Mouse (Mus musculus) thymus, postnatal 0 days (tissue): ENCODE measurements at regions not wholly inside any gene's neighbourhood (a gene's known extent, or its start where the extent isn't known, plus 50 kb on each side); places are given as distances from the start of the nearest gene placed in this dataset.

Experiments used
- DNase-seq: peaks from one replicate; pipeline ENCODE4 v3.0.0-alpha.2; 2015; ENCODE audit warnings: low spot score

DNA sequence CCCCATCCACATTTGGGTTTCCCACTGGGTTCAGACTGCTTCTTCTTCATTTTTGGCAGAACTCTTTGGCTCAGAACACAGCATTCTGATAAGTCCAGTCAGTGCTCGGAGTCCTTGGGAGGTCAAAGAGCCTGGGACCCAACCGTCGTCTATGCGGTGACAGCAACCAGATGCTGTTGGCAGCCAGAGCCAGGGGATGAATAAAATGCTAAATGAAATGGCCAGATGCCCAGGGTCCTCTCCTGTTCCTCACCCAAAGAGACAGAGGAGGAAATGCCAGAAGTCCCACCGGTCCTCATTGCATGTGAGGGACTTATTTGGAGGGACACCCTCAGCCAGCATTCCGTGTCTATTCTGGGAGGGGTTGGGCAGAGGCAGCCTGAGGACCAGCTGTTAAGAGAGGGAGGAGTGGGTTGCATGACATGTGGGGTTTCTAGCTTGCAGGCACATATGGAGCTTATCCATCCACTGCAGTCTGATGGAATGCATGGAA is 801.2 kb upstream of the Lrrc6 start:
- DNase-seq, result no peak

DNA sequence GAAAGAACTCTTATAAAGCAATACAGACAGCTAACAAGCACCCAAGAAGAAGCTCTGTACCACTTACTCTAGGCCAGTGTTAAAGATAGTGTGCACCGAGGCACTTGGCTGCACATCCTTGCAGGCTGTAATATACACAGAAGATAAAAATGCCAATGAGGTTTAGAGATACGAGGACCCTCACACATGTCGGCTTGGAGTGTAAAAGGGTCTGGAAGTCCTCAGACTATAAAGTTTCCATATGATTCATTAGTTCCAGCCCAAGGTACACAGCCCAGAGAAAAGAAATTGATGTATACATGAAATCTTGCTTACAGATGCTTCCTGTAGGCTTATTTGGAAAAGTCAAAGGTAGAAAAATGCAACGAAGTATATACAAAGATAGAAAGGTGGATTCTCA is 800.3 kb upstream of the Lrrc6 start:
- no peak for DNase-seq

DNA sequence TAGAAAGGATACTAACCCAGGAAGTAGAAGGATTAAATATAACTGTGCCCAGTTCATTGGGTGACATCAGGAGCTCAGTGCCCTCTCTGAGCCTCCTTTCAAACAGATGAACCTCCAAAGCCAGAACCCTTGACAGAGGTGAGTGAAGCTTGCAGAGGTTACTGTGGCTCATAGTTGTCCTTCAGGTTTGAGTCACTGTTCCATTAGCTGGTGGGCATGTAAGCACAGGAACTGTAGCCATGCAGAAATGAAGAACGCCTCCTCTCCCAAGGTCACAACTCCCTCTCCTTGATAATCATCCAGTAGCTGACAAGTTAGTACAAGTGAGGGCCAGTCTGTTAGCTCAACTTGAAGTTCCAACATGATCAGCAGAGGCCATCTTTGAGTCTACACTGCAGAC is 794.1 kb upstream of the Lrrc6 start:
- no peak for DNase-seq

DNA sequence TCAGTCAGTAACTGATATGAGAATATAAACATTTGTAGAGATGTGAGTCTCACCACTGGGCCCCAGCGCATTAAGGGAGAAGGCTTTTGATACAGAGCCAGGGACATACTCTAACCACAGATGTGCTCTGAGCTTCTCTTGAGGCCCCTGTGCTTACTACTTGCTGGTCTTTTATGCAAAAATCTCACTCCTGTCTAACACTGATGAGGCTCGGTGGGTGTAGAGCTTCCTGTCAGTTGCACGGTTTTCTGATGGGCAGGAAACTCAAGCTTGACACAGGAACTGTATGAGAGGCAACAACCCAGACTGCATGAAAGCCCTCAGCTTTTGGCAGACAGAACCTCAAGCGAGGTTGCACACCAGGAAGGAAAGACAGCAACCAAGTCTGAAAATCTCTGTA is 789.0 kb upstream of the Lrrc6 start:
- peak; percentile 89 for DNase-seq

DNA sequence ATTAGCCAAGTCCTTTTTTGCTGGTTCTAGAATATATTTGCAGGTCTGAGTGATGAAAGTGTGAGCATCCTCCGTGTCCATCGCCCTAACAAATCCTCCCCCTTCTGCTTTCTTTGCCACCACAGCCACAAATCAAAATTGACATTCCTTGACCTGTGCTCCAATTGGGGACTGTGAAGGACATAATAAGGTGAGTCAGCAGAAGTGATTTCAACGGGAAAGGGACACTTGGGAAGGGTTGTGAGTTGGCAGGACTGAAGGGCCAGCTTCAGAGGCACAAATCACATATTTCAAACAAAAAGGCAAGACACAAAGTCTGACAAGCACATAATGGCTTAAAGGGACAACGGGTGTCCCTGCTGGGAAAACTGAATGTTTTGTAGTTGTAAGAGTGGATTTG is 784.2 kb upstream of the Lrrc6 start:
- DNase-seq, result no peak

DNA sequence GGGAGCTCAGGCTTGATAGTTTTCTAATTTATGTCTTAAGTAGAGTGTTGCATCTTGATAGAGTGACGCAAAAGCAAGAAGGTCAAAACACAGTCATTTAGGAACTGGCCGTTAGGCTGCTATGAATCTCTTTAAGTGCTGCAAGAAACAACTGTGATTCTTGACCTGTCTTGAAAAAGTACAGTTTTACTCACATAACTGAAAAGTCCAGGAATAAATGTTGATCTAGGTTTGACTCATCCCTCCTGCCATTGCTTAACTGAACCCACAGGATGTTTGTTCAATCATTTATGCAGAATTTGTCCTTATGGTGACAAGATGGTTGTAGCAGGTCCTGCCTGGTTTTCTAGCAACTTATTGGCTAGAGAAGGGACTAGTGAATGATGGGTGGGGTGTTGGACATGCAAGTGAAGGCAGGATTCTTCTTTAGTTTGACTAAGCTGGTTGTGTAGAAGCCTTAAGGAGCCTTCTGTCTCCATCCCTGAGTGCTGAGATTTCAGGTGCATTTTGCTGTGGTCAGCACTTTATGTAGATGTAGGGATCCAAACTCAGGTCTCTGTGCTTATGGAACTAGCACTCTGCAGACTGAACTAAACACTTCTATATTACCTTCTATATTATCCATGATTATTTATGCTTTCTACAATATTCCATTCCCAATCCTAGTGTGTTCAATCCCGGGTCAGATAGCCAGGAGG is 782.7 kb upstream of the Lrrc6 start:
- DNase-seq, result no peak

DNA sequence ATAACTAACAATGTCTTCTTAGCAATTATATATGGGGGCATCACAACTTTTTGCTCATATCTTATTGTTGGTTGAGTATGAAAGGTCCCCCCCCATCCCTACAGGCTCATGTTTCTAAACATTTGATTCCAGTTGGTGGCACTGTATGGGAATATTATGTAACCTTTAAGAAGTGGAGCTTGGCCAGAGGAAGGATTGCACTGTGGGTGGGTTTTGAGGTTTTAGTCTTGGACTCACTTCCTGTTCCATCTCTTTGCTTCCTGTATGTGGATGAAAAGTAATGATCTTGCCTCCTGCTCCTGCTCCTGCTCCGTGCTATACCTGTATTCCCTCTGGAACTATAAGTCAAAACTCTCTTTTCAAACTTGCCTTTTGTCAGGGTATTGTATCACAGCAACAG is 778.2 kb upstream of the Lrrc6 start:
- no peak for DNase-seq

DNA sequence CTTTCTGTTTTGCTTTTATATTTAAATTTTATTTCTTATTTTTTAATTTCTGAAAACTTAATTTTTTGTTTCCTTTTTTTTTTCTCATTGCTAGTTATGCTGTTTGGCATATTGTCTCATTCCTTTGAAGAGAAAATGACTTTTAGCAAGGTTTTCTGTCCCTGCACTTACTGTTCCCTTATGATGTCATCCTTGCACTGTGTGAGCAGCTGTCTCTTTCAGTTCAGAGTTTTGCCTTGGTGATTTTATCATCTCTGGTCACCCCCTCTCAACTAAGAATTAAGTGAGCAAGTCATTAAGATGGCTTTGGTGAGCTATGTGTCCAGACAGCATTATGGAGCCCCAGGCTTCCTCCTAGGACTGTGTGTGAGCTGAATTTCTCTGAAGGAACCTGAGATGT is 774.3 kb upstream of the Lrrc6 start:
- no peak for DNase-seq

DNA sequence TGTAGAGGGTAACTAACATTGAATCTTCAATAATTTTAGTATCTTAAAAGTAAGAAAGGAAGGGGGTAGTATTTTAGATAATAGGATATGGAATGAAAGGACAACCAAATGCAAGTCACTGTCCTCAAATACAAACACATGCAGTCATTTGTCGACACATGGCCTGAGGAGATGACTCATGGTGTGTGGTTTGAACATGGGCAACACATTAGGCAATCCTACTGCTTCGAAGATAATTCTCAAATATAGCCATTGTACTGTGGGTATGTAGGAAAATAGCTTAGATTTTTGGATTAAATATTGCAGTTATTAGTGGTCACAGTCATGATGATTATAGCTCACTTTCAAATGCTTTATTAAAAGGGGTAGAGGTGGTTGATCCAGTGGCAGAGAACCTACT is 771.7 kb upstream of the Lrrc6 start:
- DNase-seq, result no peak

DNA sequence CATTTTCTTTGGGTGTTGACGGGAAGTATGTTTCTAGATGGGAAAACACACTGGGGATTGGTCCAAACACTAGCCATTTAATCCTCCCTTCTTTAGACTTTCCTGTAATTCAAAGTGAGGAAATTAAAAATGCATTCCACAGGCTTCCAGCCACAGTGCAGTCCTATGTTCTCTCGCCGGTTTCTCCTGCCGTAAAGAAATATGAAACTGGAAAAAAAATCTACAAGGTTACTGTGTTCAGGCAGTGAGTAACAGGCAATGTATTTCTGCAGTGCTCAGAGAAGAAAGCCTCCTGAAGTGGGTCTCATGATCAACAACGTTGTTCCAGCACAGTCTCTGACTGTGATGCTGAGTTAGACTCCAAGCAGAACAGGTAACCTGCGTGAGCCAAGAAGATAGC is 763.0 kb upstream of the Lrrc6 start:
- no peak for DNase-seq

DNA sequence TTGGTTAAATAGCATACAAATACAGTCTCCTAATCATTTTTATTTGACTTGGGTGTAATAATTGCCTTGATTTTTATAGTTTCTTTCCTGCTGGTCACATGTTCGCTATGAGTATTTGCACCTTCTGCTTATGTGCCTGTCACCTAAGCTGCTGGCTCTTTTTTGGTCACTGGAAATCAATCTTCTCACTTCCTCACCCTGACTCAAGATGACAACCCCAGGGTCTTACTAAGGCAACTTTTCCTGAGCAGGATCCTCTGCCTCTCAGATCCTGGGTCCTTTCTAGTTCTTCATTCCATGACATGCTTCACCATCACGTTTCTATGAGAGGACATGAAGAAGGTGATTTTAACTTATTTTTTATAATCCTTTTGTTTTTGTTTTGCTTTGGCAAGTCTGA is 762.6 kb upstream of the Lrrc6 start:
- no peak for DNase-seq

DNA sequence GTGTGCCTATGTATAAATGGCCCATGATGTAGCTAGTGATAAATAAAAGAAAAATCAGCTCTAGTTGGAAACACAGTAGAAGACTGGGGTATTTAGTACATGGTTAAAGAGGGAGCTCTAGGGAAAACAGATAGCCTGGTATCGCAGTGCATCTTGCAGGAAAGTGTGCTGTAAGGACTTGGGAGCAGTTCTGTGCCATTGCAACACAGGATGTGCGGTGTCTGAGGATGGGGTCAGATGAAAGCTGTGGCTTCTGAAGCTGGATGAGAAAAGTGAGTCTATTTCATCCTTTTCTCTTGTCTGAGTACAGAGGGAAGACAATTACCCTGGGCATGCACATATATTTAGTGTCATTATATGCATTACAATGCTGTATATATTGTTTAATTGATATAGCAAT is 761.6 kb upstream of the Lrrc6 start:
- DNase-seq, result no peak

DNA sequence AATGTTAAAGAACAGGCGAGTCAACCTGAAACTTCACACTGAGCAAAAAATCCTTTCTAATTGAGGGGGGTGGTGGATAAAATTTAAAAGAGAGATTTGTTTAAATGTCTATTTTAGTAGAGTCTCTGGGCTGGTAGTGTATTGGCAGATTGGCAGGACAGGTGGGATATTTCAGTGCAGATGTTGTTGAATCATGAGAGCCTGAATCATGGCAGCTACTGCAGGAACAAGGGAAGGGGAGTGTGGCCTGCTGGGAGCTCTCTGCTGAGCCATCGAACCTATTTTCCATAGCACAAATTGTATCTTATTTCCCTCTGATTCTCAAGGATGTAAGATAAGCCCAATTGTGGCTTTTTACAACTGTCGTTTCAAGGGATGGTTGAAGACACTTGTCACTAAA is 760.0 kb upstream of the Lrrc6 start:
- DNase-seq, result no peak

DNA sequence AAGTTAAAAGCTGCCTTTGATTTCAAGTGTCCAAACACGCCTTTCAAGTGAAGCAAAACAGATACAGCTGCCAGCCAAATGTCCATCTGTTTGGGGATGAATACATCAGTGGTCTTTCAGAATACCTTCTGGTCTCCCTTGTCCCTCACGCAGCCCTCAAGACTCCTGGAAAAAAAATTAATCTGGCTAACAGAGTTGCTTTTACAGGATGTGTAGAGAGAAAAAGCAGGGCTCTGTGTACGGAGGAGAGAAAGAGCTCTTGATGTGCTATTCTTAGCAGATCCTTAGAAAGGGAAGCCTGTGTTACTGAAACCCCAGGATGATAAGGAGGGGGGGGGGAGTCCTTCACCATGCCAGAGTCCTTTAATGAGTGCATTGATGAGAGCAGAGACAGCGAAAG is 748.4 kb upstream of the Lrrc6 start:
- DNase-seq, result no peak

DNA sequence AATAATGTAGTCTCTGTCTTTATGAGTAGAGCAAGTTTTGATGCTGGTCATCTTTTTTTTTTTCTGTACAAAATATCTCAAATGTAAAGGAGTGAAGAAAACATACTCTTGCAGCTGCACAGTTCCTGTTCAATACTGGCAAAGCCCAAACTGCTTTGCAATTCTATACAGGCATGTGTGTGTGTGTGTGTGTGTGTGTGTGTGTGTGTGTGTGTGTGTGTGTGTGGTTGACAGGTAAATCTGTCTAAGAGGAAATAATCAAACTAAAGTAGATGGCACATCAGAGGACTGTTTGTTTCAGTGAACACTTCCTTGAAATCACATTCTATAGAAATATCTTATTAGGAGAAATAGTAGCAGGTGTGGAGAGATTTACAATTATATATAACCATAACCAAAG is 747.8 kb upstream of the Lrrc6 start:
- DNase-seq, result no peak

DNA sequence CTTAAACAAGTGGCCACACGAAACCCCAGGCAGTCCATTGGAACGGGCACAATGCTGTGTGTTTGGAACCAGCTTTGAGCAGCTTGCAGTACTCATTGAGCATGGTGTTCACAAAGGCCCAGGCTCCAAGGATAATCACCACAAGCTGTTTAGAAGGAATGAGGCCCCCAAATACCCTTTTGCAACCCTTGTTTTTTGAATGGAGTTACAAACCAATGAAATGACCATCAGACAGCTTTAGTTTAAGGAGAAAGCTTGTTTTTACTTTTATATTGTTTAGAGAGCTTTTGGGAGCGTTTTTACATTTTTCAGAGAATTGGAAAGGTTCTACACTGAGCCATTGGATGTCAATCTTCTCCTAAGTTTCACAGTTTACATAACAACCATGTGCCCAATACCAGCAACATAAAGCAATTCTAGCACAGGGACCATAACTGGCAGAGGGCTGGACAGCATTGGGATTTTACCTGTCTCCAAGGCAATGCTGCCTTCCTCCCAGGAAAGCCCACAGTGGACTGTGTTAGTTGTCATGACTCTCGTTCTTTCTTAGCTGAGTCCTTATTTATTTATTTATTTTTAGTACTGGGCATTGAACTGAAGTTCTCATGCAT is 745.1 kb upstream of the Lrrc6 start:
- DNase-seq, result no peak

DNA sequence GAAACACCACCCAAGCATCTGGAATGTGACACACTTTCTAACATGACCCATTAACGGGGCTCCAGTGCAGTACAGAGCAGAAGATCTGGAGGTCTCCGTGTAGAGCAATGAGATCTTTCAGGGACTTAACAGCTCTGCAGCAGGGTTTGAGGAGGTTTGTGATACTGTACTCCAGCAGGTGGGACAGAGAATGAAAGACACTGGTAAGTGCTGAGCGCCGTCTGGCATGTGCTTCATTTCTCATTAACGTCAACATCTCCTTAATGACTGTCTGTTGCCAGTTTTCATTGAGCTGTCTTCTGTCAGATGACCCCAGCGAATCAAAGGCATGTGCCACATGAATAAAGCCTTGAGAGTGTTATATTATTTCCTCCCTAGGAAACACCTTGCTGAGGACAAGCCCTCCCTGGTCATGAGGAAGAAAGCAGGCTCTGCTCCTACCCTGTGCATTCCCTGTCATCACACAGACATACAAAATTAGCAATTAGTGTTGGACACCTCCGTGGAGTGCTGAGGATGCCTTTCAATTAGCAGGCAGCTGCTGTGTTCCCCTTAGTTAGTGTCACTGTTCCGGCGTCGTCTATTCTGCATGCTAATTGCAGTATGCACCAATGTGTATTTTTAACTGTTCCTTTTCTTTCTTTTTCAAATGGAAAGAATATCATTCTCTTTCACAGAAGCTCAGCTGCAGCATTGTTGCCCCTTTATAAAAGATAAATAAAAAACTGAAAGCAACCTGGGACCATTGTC is 744.4 kb upstream of the Lrrc6 start:
- no peak for DNase-seq

DNA sequence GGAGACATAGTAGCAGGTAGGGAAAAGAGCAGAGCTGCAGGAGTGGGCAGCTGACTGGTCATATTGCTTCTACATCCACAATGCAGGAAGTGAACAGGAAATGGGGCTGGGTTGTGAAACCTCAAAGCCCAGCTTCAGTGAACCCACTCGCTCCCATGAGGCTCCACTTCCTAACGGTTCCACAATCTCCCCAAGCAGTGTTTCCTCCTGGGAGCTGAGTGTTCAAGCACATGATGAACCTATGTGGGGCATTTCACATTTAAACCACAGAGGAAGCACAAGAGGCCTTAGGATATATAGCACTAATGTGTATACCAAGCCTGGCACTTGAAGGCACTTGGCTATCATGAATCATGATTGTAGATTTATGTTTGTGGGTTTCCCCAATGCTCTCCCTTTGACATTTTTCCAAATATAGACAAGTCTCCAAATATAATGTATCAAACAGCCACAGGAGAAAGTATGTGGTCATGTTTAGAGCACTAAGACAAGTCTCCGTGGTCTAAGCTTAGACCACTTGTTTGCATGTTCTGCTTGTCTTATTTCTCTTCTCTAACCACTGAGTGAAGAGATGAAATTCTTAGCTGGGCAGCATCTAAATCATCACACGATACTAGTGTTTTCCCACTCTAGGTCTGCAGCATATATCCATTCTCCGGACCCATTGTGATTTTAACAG is 734.5 kb upstream of the Lrrc6 start:
- DNase-seq, result peak; percentile 14

DNA sequence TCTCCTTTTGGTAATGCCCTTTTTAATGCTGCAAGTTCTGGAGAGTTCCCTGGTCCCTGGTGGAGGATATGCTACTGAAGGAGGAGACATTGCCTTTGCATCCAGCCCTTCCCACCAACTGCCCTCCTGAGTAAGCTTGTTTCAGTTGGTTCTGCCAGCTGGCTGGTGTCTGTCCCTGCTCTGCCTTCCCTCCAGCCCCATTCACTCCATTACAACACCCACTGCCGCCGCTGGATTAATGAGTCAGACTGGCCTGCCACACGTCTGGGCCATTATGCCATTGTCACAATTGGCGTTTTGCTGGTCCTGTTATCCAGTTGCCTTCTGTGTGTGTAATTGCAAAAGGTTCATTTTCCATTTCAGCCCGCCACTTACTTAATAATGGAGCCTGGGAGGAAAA is 728.6 kb upstream of the Lrrc6 start:
- no peak for DNase-seq

DNA sequence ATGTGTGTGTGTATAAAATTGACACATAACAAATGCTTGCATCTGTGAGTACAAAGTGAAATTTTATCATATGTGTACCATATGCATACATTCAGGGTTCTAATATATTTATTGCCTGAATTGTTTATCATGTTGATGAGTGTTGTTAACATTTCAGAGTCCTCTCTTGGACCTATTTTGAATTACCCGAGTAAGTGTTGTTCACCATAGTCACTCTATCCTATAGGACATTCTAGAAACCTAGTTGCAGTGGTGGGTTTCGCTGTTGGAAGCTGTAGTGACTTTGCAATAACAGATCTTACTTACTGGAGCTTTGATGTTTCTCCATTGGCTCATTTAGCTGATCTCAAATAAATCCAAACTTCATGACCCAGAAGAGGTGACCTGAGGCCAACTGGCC is 727.9 kb upstream of the Lrrc6 start:
- DNase-seq, result no peak

DNA sequence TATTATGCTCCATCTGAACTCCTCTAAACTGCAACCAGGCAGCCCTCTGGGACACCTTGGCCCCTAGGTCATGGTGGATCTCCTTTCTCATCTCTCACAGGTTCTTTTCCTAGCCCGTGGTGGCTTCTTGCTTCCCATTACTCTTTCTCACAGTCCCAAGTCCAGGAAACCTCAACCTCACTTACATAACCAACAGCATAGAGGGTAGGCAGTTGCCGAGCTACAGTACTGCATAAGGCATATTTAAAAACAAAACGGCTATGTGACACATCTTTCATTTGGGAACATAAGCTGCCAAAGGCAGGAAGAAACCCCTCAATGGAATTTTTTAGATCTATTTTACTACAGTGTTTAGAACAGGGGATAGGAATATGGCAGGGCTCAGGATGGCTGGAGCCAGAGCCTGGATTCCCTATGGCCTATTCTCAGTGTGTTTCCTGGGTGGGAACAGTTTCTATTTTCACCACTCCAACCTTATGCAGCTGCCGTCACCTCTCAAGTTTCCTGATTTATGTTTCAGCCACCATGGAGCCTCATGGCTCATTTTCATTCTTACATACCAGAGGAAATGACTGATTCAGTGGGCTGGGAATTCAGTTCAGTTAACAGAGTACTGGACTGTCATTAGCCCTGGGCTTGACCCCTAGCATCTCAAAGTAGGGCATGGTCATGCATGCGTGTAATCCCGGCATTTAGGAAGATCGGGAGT is 726.9 kb upstream of the Lrrc6 start:
- no peak for DNase-seq

DNA sequence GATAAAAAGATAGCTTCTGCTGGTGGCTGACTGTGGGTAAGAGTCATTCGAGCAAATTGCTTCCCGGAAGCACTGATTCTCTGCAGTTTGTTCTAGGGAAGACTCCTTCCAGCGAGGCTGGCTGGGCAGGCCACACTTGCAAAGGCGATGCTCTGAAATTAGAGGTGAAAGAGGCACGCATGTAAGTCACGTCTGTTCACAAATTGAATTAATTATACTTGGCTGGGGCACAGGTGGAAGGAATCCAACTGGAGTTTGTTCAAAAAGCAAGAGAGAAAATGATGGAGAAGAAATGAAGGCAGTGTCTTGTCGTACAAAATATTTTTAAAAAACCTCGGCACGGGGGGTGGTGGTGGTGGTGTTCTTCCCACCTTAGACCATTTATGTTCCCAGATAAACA is 726.2 kb upstream of the Lrrc6 start:
- DNase-seq, result no peak
